Mouse (Mus musculus) kidney, adult 2 months (tissue): ENCODE measurements around the gene Ugt1a5.

ENCODE experiments used
- CTCF ChIP-seq: fragments of 200-500 bp; conservative IDR thresholded peaks from 2 replicates; pipeline ENCODE4 v1.5.1; 2011; ENCODE audit warnings: low read depth, mild to moderate bottlenecking, control low read depth, low read length, moderate library complexity, mixed read lengths; ENCODE audit not compliant: insufficient read depth, insufficient read length
- POLR2A ChIP-seq: fragments of 200-500 bp; IDR thresholded peaks from one replicate; pipeline ENCODE4 v1.6.1; 2011; ENCODE audit warnings: low read depth, low read length, control low read depth

- TF ChIP-seq CTCF = no peak
- no peak for TF ChIP-seq POLR2A
Measured at GRCm38 (mm10) chr1:88263778-88264177, 98.0 kb downstream of the Ugt1a5 start.
